Mouse (Mus musculus): Measurements from ENCODE around the gene Prkcsh. TPM values are rescaled to one million over a fixed set of nuclear protein-coding genes. Genes with fewer than 3 reads are reported as not detected.

The Prkcsh gene
- 51.0 and 53.4 TPM in 2 replicates for polyA plus RNA-seq (2012; rRNA removed)

GRCm38 (mm10) chr9:22002194-22003162 lies at the start of gene Prkcsh, which contains the start of gene Ccdc151:
TSS of gene Prkcsh (plus strand) at chr9:22002806.
TSS of gene Ccdc151 (minus strand) at chr9:22002634.

GRCm38 (mm10) chr9:21955570-21956281 lies 46.9 kb upstream of the Prkcsh start, which contains the start of gene Swsap1:
TSS of gene Swsap1 (plus strand) at chr9:21955755.

GRCm38 (mm10) chr9:21963417-21963816 lies 39.2 kb upstream of the Prkcsh start, which contains the start of gene Epor:
TSS of gene Epor (minus strand) at chr9:21963506.

GRCm38 (mm10) chr9:21989230-21990110 lies 13.1 kb upstream of the Prkcsh start, which contains the start of gene Rgl3:
TSS of gene Rgl3 (minus strand) at chr9:21989446.

GRCm38 (mm10) chr9:22051958-22052254 lies 49.3 kb downstream of the Prkcsh start, which contains the start of gene Elavl3:
TSS of gene Elavl3 (minus strand) at chr9:22052023.

Other genes starting within 250 kb of the Prkcsh start
- gene Spc24, start 242.5 kb upstream of the Prkcsh start, polyA plus RNA-seq (2012; rRNA removed) = 3.7 and 4.8 TPM in 2 replicates
- 25.1 and 27.5 TPM in 2 replicates for gene Kank2, start 204.1 kb upstream of the Prkcsh start, polyA plus RNA-seq (2012; rRNA removed)
- 3.4 and 4.1 TPM in 2 replicates for gene Angptl8, start 167.3 kb upstream of the Prkcsh start, polyA plus RNA-seq (2012; rRNA removed)
- 34.1 and 43.0 TPM in 2 replicates for gene Dock6, start 150.2 kb upstream of the Prkcsh start, polyA plus RNA-seq (2012; rRNA removed)
- gene Rab3d, start 84.6 kb upstream of the Prkcsh start, polyA plus RNA-seq (2012; rRNA removed) = 153 and 157 TPM in 2 replicates
- gene Ccdc159, start 75.3 kb upstream of the Prkcsh start, polyA plus RNA-seq (2012; rRNA removed) = 1.5 and 1.9 TPM in 2 replicates
- 106 and 127 TPM in 2 replicates for gene Tmem205, start 75.2 kb upstream of the Prkcsh start, polyA plus RNA-seq (2012; rRNA removed)
- gene Plppr2, start 65.8 kb upstream of the Prkcsh start, polyA plus RNA-seq (2012; rRNA removed) = 9.0 and 10.0 TPM in 2 replicates
- gene Swsap1, start 47.1 kb upstream of the Prkcsh start, polyA plus RNA-seq (2012; rRNA removed) = 4.9 and 6.1 TPM in 2 replicates
- gene Epor, start 39.3 kb upstream of the Prkcsh start, polyA plus RNA-seq (2012; rRNA removed) = 1.6 and 2.4 TPM in 2 replicates
- 27.3 and 31.9 TPM in 2 replicates for gene Rgl3, start 13.4 kb upstream of the Prkcsh start, polyA plus RNA-seq (2012; rRNA removed)
- gene Ccdc151, start 172 bp upstream of the Prkcsh start, polyA plus RNA-seq (2012; rRNA removed) = not detected in 2 replicates
- 0.21 and 0.30 TPM in 2 replicates for gene Elavl3, start 49.2 kb downstream of the Prkcsh start, polyA plus RNA-seq (2012; rRNA removed)
- not detected in 2 replicates for gene Gm49318, start 68.5 kb downstream of the Prkcsh start, polyA plus RNA-seq (2012; rRNA removed)
- gene Zfp653, start 68.6 kb downstream of the Prkcsh start, polyA plus RNA-seq (2012; rRNA removed) = 7.2 and 7.4 TPM in 2 replicates
- gene Ecsit, start 82.6 kb downstream of the Prkcsh start, polyA plus RNA-seq (2012; rRNA removed) = 28.0 and 28.9 TPM in 2 replicates
- gene Cnn1, start 96.4 kb downstream of the Prkcsh start, polyA plus RNA-seq (2012; rRNA removed) = 574 and 943 TPM in 2 replicates
- 106 and 132 TPM in 2 replicates for gene Elof1, start 114.4 kb downstream of the Prkcsh start, polyA plus RNA-seq (2012; rRNA removed)
- 54.2 and 73.9 TPM in 2 replicates for gene Acp5, start 132.9 kb downstream of the Prkcsh start, polyA plus RNA-seq (2012; rRNA removed)
- 42.9 and 45.4 TPM in 2 replicates for gene Pigyl, start 154.0 kb downstream of the Prkcsh start, polyA plus RNA-seq (2012; rRNA removed)
- gene Zfp872, start 185.3 kb downstream of the Prkcsh start, polyA plus RNA-seq (2012; rRNA removed) = not detected in 2 replicates
- 1.3 and 6.8 TPM in 2 replicates for gene Zfp809, start 222.9 kb downstream of the Prkcsh start, polyA plus RNA-seq (2012; rRNA removed)